Mouse (Mus musculus) midbrain, embryonic 11.5 days (tissue): ENCODE results near the gene Sstr1. TPM values are rescaled to one million over a fixed set of nuclear protein-coding genes. Genes with fewer than 3 reads are reported as not detected.

Source experiments
- ATAC-seq: fragments of 200-750 bp; cut with Nextera tagmentation; 2 replicates; pipeline ENCODE4 v1.8.0; 2017; ENCODE audit warnings: moderate TSS enrichment, moderate library complexity; ENCODE audit not compliant: low FRiP score
- DNase-seq: peaks from one replicate; pipeline ENCODE4 v3.0.0; 2015; ENCODE audit warnings: low spot score; ENCODE audit errors: missing footprints
- H3K27ac ChIP-seq: fragments of 300-500 bp; sonication (generic); 2 replicates; pipeline ENCODE4 v1.5.1; 2014; ENCODE audit warnings: low read depth, low read length
- H3K27me3 ChIP-seq: fragments of 300-500 bp; sonication (generic); 2 replicates; pipeline ENCODE4 v1.6.1; 2014; ENCODE audit warnings: mild to moderate bottlenecking, low read length, moderate library complexity, mixed read lengths; ENCODE audit not compliant: control insufficient read depth, insufficient read depth
- H3K36me3 ChIP-seq: fragments of 300-500 bp; sonication (generic); 2 replicates; pipeline ENCODE4 v1.6.1; 2014; ENCODE audit warnings: mild to moderate bottlenecking, low read length, moderate library complexity, mixed read lengths; ENCODE audit not compliant: control insufficient read depth, insufficient read depth
- H3K4me1 ChIP-seq: fragments of 300-500 bp; sonication (generic); 2 replicates; pipeline ENCODE4 v1.6.1; 2014; ENCODE audit warnings: low read length; ENCODE audit not compliant: control insufficient read depth, insufficient read depth
- H3K4me2 ChIP-seq: fragments of 300-500 bp; sonication (generic); 2 replicates; pipeline ENCODE4 v1.6.1; 2014; ENCODE audit warnings: mild to moderate bottlenecking, moderate library complexity
- H3K4me3 ChIP-seq: fragments of 300-500 bp; sonication (generic); 2 replicates; pipeline ENCODE4 v1.5.1; 2014; ENCODE audit warnings: low read depth, low read length
- H3K9ac ChIP-seq: fragments of 300-500 bp; sonication (generic); 2 replicates; pipeline ENCODE4 v1.6.1; 2014; ENCODE audit warnings: low read length
- H3K9me3 ChIP-seq: fragments of 300-500 bp; sonication (generic); 2 replicates; pipeline ENCODE4 v1.6.1; 2016; ENCODE audit warnings: low read length; ENCODE audit not compliant: control insufficient read depth
- WGBS: fragments of 180-500 bp; shearing (Covaris S2); extraction: QIAGEN DNeasy Blood & Tissue Kit; methylation state at CpG from one replicate; pipeline ENCODE4 v1.1.7; 2014; 5-methylcytosine and 5-hydroxymethylcytosine counted together
- polyA plus RNA-seq: library from polyadenylated mRNA; unstranded; fragments of >200 nt; fragmentation: Nextera tagmentation; extraction: Ambion mirVana; gene quantifications from 2 replicates; pipeline ENCODE4 v1.2.1, GENCODE M21; 2014

The Sstr1 gene
- polyA plus RNA-seq, 1 experiment from 2014 or later, result 0.15 TPM

DNA sequence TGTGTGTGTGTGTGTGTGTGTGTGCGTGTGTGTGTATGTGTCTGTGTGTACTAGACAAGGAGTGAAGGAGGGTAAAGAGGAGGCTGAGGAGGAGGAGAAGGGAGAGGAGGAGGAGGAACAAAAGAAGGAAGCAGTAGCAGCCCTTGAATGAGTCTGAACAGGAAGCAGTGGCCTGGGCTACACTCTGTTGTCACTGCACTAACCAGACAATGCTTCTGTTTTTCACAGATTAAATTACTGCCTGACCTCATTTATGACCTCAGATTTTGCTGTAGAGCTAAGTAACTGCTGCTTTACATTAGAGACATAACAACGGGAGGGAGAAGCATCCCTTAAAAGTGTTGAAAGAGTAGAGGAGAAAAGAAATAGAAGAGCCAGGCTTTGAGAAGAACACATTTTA is 4.6 kb downstream of the Sstr1 start:
- WGBS, result 63% methylated on average over 2 of the region's 2 CpGs
- Histone ChIP-seq H3K36me3 (no peaks in the 10 kb centered on the region), H3K4me3 (no peak overlapping the region), H3K27me3 (peaks cover 30% of the 10 kb centered on the region), H3K9me3 (no peaks in the 10 kb centered on the region), H3K4me2 (no peak overlapping the region), H3K9ac (no peak overlapping the region), H3K4me1 (peaks cover 16% of the 10 kb centered on the region), H3K27ac (no peak overlapping the region)
- ATAC-seq (no peak), DNase-seq (no peak)

DNA sequence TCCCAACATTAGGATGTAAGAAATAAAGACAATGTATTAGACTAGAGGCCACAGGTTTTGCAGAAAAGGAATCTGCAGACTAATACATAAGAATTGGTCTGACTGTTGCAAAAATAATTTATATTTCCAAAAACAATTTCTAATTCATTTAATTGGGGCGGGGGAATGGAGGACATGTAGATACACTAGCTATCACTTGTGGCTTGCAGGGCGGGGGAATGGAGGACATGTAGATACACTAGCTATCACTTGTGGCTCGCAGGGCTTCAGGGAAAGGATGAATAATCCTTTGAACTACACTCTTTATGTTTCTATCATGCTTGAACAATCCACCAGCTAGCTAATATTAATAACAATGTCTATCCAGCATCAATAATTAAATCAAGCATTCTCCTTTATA is 7.5 kb downstream of the Sstr1 start:
- ATAC-seq, result no peak

GRCm38 (mm10) chr12:58225644-58226043 is 14.1 kb downstream of the Sstr1 start:
- Histone ChIP-seq H3K27me3 (no peaks in the 10 kb centered on the region), H3K4me1 (no peaks in the 10 kb centered on the region), H3K4me3 (no peak overlapping the region), H3K27ac (no peak overlapping the region), H3K9me3 (no peaks in the 10 kb centered on the region), H3K9ac (no peak overlapping the region), H3K4me2 (no peak overlapping the region), H3K36me3 (no peaks in the 10 kb centered on the region)
- ATAC-seq (no peak), DNase-seq (no peak)
- WGBS, result 82% methylated on average over 5 of the region's 5 CpGs

More for the DNA sequence above, 7.5 kb downstream of the Sstr1 start:
- H3K27ac ChIP-seq, result no peak overlapping the region
- no peak overlapping the region for H3K9ac ChIP-seq
- no peaks in the 10 kb centered on the region for H3K9me3 ChIP-seq
- peaks cover 4% of the 10 kb centered on the region; the same call in 1 of the 2 replicates for H3K27me3 ChIP-seq
- no peak for DNase-seq
- no peaks in the 10 kb centered on the region for H3K36me3 ChIP-seq
- no peak overlapping the region for H3K4me2 ChIP-seq
- H3K4me1 ChIP-seq, result peaks cover under 1% of the 10 kb centered on the region
- H3K4me3 ChIP-seq, result no peak overlapping the region
- WGBS, result 80% methylated on average over 3 of the region's 3 CpGs

DNA sequence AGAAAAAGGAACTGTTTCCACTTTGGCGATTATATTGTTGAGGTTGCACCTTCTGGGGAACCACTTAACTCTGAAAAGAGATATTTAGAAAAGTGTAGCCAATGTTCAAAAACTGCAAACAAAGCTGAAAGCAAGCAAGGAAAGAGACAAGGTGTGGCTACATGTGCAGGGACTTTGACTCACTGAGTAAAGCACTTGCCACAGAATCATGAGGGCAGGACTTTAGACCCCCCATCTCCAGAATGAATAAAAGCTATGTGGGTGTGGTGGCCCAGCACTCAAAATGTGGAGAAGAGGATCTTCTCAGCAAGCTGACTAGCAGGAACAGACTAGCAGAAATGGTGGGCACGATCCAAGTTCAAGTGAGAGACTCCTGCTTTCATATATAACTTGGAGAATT is 20.9 kb downstream of the Sstr1 start:
- no peaks in the 10 kb centered on the region for H3K36me3 ChIP-seq
- H3K4me2 ChIP-seq, result no peak overlapping the region
- no peaks in the 10 kb centered on the region for H3K9me3 ChIP-seq
- H3K4me3 ChIP-seq, result no peak overlapping the region
- DNase-seq (no peak), ATAC-seq (no peak)
- H3K27ac ChIP-seq, result no peak overlapping the region
- no peaks in the 10 kb centered on the region for H3K27me3 ChIP-seq
- no peak overlapping the region for H3K9ac ChIP-seq
- WGBS, result 80% methylated on average over 2 of the region's 2 CpGs
- no peaks in the 10 kb centered on the region for H3K4me1 ChIP-seq

DNA sequence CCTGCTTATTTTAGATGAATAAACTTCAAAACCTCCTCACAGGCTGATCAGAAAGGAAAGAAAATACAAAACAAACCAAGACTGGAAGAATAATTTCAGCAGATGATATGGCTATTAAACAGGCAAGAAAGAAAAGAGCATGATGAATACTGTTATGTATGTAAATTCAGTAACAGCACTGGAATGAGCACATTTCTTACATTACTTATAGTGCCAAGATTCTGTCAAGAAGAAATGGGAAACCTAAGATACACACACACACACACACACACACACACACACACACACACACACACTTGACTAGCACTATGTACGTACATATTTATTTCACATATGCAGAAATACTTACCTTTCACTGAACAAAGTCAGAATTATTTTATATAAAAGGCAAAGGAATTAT is 40.3 kb downstream of the Sstr1 start:
- no peak overlapping the region for H3K4me3 ChIP-seq
- 95% methylated on average over 1 of the region's 1 CpGs for WGBS
- H3K27ac ChIP-seq, result no peak overlapping the region
- DNase-seq, result no peak
- H3K9ac ChIP-seq, result no peak overlapping the region
- no peak overlapping the region for H3K4me2 ChIP-seq
- no peaks in the 10 kb centered on the region for H3K4me1 ChIP-seq
- H3K36me3 ChIP-seq, result no peaks in the 10 kb centered on the region
- H3K9me3 ChIP-seq, result no peaks in the 10 kb centered on the region
- no peak for ATAC-seq
- H3K27me3 ChIP-seq, result no peaks in the 10 kb centered on the region

Other genes starting within 250 kb of the Sstr1 start
- 6.8 and 7.9 TPM in 2 replicates for gene Clec14a, start 57.5 kb downstream of the Sstr1 start, polyA plus RNA-seq